Mouse (Mus musculus) cerebellum, adult 11-12 months (tissue): ENCODE data around the gene Tmem176a.

ENCODE experiments used
- DNase-seq: peaks from one replicate; pipeline ENCODE4 v3.0.0; 2022

Gene Tmem176a

GRCm38 (mm10) chr6:48894938-48895818 lies 54.5 kb downstream of the Tmem176a start:
- DNase-seq = no peak

GRCm38 (mm10) chr6:48895941-48896340 lies 55.2 kb downstream of the Tmem176a start:
- no peak for DNase-seq
